In the genomic region with DNA sequence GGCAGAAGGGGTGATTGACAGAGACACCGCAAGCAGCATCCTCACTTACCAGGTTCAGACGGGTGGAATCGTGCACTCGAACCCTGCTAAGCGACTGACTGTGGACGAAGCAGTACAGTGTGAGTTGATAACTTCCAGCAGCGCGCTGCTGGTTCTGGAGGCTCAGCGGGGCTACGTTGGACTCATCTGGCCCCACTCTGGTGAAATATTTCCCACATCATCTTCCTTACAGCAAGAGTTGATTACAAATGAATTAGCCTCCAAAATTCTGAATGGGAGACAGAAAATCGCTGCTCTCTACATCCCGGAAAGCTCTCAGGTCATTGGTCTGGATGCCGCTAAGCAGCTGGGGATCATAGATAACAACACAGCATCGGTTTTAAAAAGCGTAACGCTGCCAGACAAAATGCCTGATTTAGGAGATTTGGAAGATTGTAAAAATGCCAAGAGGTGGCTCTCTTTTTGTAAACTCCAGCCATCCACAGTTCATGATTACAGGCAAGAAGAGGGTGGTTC, we compare ENCODE assay signal across 11 mouse cellular contexts.
"Had no signal": no experiment of that assay in that cellular context is flagged by ENCODE, and none has a peak within 500 bp of the region (broad histone marks: within the 10 kb centered on the region; RNA-seq: fewer than 3 reads in every experiment).

No protein-coding gene starts in this region.

- H3K27me3 ChIP-seq: kidney, embryonic 15.5 days; limb, embryonic 13.5 days; megakaryocyte, embryonic 14.5 days; midbrain, embryonic 12.5 days had no signal

- H3K4me2 ChIP-seq: kidney, embryonic 15.5 days; limb, embryonic 13.5 days; midbrain, embryonic 12.5 days had no signal

- H3K4me3 ChIP-seq: kidney, embryonic 15.5 days; limb, embryonic 13.5 days; megakaryocyte, embryonic 14.5 days; midbrain, embryonic 12.5 days had no signal

- DNase-seq: kidney, adult 2 months; kidney, postnatal 14 days; right cerebral cortex, postnatal 14 days; thymus, adult 18-20 months had no signal

- H3K9ac ChIP-seq: kidney, embryonic 15.5 days; limb, embryonic 13.5 days; liver, embryonic 14.5 days; midbrain, embryonic 12.5 days had no signal

- H3K27ac ChIP-seq: kidney, embryonic 15.5 days; limb, embryonic 13.5 days; liver, embryonic 14.5 days; macrophage; midbrain, embryonic 12.5 days had no signal

- H3K9me3 ChIP-seq: kidney, embryonic 15.5 days; limb, embryonic 13.5 days; megakaryocyte, embryonic 14.5 days; midbrain, embryonic 12.5 days had no signal

- ATAC-seq: midbrain, embryonic 16.5 days had no signal

- H3K4me1 ChIP-seq: kidney, embryonic 15.5 days; limb, embryonic 13.5 days; megakaryocyte, embryonic 14.5 days had no signal
